Mouse (Mus musculus) embryo, embryonic 10 days (tissue): Measurements from ENCODE around the gene Vmn1r11.

Experiments
- DNase-seq: peaks from one replicate; pipeline ENCODE4 v3.0.0-alpha.2; 2015; ENCODE audit warnings: low spot score

Gene Vmn1r11

DNA sequence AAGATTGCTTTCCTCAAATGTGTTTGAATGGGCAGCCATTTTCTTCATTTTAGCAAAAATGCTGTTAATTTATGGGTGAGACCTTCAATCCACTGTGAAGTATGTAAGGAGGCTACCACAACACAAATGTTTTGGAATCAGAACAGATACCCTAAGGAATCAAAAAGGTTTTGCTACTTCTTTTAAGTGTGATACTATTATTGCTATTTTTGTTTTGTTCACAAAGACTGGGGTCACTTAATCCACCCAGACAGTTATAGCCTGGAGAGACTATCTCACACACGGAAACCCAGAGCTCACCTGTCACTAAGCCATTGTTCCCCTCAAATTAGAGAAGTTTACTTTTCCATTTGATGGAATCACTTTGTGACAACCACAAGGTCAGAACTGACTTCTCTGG, at the start of gene Vmn1r11:
Vmn1r11 (plus strand) TSS at position 301 of the 400 bp plus-strand sequence.
- DNase-seq: no peak

DNA sequence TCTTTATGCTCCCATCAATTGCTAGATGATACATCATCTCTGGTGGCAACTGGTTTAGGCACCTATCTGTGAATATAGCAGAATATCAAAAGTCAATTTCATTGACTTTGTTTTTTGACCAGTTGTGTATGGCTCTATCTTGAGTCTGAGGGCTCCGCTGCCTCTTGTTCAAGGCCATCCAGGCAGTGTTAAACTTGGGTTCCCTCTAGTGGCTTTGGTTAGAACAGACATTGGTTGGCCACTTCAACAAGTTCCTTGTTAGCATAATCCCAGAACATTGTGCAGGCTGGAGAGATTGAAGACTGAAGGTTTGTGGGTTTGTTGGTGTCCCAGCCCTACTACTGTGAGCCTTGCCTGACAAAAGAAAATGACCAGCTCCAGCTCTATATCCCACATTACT, 26.9 kb upstream of the Vmn1r11 start:
- DNase-seq: peak; percentile 12

GRCm38 (mm10) chr6:57109154-57109553, 24.1 kb upstream of the Vmn1r11 start, which contains the start of gene Vmn1r10:
Gene Vmn1r10 (plus strand): TSS chr6:57109454.
- DNase-seq: no peak

DNA sequence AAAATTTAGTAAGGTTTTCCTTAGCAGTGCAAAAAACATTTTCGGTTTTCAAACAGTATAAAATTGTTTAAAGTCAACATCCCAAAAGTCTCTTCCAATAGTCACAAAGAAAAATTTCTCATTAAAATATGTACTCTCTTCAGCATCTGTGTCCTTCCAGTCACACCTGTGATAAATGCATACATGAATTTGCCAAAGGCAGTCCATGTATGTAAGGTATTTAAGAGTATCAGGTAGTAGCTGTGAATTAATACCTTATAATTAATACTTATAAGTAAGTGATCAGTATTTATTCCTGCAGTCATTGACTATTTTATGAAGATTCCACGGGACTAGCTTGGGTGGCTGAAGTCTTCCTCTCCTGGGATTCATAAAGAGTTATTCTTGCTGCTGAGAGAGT, 23.4 kb downstream of the Vmn1r11 start, which contains the start of gene Vmn1r12:
Vmn1r12 (plus strand) TSS at position 301 of the 400 bp plus-strand sequence.
- DNase-seq: no peak
